Mouse (Mus musculus): ENCODE data around the gene Vmn2r19.

DNA sequence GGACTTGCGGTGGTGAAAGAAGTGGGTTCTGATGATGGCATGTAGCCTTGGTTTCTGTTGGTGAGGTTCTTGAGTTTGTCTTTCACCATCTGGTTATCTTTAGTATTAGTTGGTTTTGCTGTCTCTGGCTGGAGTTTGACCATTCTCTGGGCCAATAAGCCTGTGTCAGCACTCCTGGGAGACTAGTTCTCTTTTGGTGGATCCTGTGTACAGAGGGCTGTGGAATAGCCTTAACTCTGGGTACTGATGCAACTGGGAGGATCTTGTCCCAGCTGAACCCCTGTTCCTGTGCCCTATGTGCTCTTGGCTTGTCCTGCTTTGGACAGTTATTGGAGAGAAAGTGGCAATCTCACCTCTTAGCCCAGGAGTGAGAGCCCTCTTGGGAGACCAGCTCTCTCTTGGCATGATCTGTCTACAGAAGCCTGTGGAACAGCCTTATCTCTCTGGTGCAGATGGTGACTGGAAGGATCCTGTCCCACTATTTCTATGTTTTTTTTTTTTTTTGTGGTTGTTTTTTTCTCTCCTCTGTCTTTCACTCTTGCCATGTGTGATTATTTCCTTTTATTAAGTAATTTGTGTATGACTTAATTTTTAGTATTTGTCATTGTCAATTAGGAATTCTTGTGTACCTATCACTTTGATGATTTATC lies 15.3 kb upstream of the Vmn2r19 start:
- TF ChIP-seq CTCF (IDR thresholded peaks at IDR 0.05; ENCODE audit: low read depth, low read length): no peak
- no peak for TF ChIP-seq POLR2A (IDR thresholded peaks at IDR 0.05; ENCODE audit: insufficient read depth, low read length)
- no peak for TF ChIP-seq EP300 (IDR thresholded peaks at IDR 0.05; ENCODE audit: insufficient read depth, low read depth, low read length)
